Mouse (Mus musculus): ENCODE measurements around the gene Ppara.
"Not testable (repeated sequence)": the region's sequence is repeated elsewhere in the genome, so short reads cannot be mapped to it uniquely, and the experiment has no call there.

Gene Ppara

DNA sequence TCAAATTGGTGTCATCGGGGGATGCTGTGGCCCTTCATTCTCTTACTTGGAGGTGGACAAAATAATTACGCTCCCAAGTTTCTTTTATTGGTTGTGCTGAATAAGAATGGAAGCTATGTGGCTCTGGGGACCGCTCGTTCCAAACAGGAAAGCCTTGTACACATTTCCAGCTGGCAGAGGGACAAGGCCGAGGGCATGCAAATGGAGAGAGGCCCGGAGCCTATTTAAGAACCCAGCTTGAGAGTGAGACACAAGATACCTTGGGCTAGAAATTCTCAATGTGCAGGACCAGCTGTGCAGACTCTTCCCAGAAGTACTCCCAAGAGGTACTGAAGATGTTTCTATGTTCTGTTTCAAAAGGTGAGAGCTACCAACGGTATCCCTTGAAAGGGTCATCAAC is 21.8 kb downstream of the Ppara start:
- DNase-seq (ENCODE audit: low spot score in 2 of 2): no peak

DNA sequence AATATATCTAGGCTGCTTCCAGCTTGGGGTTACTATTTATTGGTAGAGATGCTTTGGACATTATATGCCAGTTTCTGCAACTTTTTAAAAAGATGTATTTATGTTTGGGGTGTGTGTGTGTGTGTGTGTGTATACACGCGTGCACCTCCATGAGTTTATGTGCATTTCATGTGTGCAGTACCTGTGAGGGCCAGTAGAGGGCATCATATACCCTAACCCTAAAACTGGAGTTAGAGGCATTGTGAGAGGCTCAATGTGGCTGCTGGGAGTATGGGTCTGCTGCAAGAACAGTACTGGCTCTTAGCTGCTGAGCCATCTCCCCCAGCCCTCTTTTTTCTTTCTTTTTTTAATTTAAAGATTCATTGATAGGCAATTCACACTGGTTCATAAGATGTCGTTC is 23.0 kb downstream of the Ppara start:
- DNase-seq (ENCODE audit: low spot score in 2 of 2): no peak

- no peak for DNase-seq (ENCODE audit: low spot score in 2 of 2)
Observed at GRCm38 (mm10) chr15:85762761-85763160, 28.0 kb downstream of the Ppara start.

DNA sequence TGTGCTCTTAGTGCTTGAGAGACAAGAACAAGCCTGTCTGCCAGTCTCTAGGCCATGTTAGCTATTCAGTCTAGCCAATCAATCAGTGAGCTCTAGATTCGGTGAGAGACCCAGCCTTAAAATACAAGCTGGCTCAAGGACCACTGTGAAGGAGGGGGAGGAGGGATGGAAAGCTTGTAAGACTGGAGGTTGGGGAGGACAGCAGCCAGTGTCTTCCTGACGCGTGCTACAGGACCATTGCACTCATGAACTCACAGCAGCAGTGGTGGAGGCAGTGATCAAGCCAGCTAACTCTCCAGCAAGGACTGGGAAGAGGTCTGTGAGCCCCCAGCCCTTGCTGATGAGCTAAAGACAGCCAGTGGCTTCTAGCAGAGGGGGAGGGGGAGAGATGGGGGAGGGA is 30.2 kb downstream of the Ppara start:
- no peak for DNase-seq (ENCODE audit: low spot score in 2 of 2)

GRCm38 (mm10) chr15:85766677-85767076 is 31.9 kb downstream of the Ppara start:
- DNase-seq (ENCODE audit: low spot score in 2 of 2): no peak

GRCm38 (mm10) chr15:85768991-85769390 is 34.2 kb downstream of the Ppara start:
- no peak for DNase-seq (ENCODE audit: low spot score in 2 of 2)

DNA sequence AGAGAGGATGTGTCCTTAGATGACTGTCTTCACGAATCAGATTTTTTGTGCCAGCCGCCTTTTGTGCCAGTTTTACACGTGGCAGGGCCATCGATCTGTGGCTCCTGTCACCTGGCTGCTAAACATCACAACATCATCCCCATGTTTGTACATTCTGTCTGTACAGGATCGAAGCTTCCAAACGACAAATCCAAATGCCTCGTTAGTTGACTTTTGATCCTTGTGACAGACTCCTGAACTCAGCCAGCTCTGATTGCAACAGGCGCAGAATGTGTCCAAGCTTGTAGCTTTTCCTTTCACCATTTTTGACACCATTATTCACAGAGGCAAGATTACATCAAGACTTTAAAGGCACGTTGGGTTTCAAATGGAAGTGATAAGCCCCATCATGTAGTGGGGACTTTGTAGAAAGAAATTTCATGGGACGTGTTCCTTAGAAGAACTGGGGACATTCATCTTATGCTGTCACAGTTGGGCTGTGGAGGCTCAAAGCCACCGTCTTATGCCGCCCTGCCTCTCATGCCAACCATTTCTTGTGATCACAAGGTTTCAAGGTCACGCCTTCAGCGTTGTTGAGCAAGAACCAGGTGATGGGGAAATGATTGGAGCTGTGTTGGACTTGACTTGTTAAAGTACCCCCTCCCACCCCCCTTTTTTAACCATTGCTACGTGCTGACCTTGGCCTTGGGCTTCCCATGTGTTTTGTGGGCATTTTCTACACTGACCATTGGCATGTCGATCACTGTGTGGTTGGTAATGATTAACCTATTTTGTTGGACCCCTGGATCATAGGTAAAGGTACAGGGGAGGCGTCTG is 36.7 kb downstream of the Ppara start:
- no peak for DNase-seq (ENCODE audit: low spot score in 2 of 2)

- DNase-seq (ENCODE audit: low spot score in 2 of 2): no peak
Observed at GRCm38 (mm10) chr15:85772146-85772740, 37.5 kb downstream of the Ppara start.

- no peak for DNase-seq (ENCODE audit: low spot score in 2 of 2)
Observed at GRCm38 (mm10) chr15:85774419-85774818, 39.6 kb downstream of the Ppara start.

DNA sequence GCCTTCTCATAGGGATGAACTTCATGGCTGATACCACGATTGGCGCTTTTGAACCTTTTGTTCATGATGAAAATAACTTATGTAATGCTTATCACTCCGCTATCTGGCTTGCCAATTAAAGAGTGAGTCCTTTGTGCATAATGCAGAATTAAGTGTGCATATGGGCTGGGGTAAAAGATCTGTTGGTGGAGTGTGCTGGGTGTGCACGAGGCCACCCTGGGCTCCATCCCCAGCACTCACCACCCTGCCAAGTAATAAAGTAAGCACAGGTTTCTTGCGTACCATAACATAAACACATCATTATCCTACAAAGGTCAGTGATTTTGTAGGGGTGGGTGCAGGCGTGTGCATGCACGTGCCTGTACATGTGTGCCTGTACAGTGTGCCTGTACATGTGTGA is 40.2 kb downstream of the Ppara start:
- DNase-seq (ENCODE audit: low spot score in 2 of 2): no peak

DNA sequence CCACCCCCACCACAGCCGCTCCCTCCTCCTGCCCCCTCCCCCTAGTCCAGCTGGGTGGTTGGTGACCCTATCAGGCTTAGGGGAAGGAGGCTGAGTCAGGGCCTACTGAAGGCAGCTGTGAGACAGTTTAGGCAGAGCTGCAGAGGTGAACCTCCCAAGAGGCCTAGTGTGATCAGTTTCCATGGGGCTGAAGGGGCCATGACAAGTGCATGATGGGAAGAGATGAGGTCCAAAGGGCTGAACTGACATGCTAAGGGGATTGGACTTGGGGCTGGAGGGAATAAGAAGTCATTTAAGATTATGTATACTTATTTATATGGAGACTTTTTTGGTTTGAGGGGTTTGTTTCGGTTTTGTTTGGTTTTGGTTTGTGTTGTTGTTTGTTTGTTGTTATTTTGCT is 41.5 kb downstream of the Ppara start:
- no peak for DNase-seq (ENCODE audit: low spot score in 2 of 2)

DNA sequence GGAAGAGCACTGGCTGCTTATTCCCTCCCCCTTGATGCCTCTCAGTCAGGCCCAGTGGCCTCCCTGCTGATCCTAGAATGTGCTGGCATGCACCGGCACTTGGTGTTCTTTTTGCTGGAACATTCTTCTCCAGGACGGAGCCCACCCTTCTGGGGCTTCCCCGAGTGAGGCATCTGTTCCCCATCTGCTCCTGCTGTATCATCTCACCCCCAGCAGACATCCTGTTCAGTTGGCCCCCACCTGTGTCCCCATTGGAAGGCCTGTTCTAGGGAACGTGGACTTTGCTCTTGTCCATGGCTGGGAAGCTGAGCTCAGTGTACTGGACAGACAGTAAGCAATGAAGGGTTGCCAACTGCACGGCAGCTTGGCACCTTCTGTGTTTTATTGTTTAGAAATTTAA is 42.0 kb downstream of the Ppara start:
- peak in 1 of 2 experiments; percentile 39 for DNase-seq (ENCODE audit: low spot score in 2 of 2)

- not testable (repeated sequence) for DNase-seq (ENCODE audit: low spot score in 2 of 2)
Observed at GRCm38 (mm10) chr15:85778891-85779290, 44.1 kb downstream of the Ppara start.

DNA sequence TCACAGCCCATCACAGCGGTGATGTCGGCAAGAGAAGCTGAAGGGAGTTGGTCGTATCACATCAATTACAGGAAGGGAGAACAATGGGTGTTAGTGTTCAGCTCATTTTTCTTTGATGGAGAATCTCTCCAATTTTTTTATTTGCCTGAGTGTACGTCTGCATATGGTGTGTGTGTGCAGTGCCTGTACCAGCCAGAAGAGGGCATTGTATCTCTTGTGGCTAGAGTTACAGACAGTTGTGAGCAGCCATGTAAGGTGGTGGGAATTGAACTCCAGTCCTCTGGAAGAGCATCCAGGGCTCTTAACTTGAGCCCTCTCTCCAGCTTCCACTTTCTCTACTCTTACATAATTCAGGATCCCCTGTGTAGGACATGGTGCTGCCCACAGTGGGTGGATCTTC is 48.4 kb downstream of the Ppara start:
- peak in 1 of 2 experiments; percentile 26 for DNase-seq (ENCODE audit: low spot score in 2 of 2)

GRCm38 (mm10) chr15:85784341-85784740 is 49.6 kb downstream of the Ppara start:
- DNase-seq (ENCODE audit: low spot score in 2 of 2): no peak

- DNase-seq (ENCODE audit: low spot score in 2 of 2): no peak
Observed at GRCm38 (mm10) chr15:85786711-85787110, 51.9 kb downstream of the Ppara start.

DNA sequence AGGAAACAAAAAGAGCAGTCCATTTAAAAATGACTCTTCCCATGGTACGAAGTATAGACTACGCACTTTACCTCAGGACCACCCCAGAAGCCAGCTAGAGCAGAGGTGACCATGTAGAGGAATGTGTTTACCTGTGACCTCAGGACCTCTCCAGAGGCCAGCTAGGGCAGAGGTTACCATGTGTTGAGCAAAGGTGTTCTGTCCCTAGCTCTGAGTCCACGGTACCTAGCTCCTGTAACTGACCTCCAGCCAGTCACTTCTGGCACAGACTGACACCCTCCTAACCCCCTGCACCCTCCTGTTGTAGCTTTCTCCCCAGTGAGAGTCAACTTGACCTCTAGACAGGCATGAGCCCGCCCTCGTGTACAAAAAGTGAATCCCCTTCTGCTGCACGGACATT is 52.7 kb downstream of the Ppara start:
- DNase-seq (ENCODE audit: low spot score in 2 of 2): no peak

GRCm38 (mm10) chr15:85788051-85788450 is 53.3 kb downstream of the Ppara start:
- no peak for DNase-seq (ENCODE audit: low spot score in 2 of 2)

- DNase-seq (ENCODE audit: low spot score in 2 of 2): no peak
Observed at GRCm38 (mm10) chr15:85788633-85789032, 53.9 kb downstream of the Ppara start.

DNA sequence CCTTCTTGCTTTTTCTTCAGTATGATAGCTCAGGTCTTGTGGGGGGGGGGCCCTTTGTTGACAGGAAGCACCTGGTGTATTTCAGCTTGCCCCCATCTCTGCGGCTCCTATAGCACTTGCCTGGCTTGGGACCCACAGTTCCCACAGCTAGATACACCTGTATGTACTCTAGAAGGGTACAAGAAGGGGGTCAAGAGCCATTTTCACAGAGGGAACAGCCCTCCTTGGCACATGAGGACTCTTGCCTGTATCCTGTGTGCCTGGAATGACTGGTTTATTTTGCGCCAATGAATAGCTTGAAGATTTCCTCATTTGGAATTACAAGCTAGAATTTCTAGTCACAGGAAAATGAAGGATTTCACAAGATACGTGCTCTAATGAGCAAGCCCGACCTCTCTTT is 56.7 kb downstream of the Ppara start:
- DNase-seq (ENCODE audit: low spot score in 2 of 2): no peak

DNA sequence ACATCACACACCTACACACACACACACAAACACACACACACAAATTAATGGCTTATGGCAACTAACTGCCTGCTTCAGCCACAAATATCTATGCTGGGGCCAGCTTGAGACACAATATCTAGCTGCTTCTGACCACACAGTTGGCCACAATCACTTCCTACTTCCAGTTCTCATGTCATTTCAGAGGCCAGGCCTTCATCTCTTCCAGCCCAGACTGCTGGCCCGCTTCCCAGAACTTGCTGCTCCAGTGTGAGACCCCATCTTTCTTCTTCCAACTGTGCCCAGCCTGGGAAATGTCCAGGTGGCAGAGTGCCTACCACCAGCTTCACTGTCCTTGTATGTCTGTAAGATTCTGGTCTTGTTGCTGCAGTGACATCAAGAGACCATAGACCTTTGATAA is 58.0 kb downstream of the Ppara start:
- no peak for DNase-seq (ENCODE audit: low spot score in 2 of 2)

GRCm38 (mm10) chr15:85795516-85795915 is 60.7 kb downstream of the Ppara start:
- no peak for DNase-seq (ENCODE audit: low spot score in 2 of 2)

GRCm38 (mm10) chr15:85798676-85799075 is 63.9 kb downstream of the Ppara start:
- DNase-seq (ENCODE audit: low spot score in 2 of 2): no peak

DNA sequence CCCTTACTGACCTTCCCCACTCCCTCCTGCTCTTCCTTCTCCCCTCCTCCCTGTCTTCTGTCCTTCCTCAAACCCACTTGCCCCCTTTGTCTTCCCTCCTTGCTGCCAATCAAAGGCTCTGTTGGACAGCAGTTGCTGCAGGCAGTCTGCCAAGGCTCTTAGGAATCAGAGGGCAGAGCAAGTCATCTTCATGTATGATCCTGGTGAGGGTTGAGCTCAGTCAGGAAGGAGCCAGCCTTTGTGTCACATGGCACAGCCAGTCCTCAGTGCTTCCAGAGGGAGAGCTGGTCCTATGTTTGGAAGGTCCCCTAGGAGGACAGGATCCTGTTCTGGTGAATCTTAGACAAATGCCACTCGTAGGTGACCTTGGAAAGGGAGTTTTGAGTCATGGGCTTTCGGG is 68.1 kb downstream of the Ppara start:
- no peak for DNase-seq (ENCODE audit: low spot score in 2 of 2)
